Mouse (Mus musculus) liver, embryonic 14.5 days (tissue): Measurements from ENCODE around the gene Ergic1.

ENCODE experiments used
- CTCF ChIP-seq: IDR thresholded peaks from 2 replicates; pipeline ENCODE4 v1.5.1; 2016; ENCODE audit warnings: antibody characterized with exemption, low read depth, control low read depth
- EP300 ChIP-seq: IDR thresholded peaks from 2 replicates; pipeline ENCODE4 v1.6.1; 2016; ENCODE audit warnings: antibody characterized with exemption, low read depth

DNA sequence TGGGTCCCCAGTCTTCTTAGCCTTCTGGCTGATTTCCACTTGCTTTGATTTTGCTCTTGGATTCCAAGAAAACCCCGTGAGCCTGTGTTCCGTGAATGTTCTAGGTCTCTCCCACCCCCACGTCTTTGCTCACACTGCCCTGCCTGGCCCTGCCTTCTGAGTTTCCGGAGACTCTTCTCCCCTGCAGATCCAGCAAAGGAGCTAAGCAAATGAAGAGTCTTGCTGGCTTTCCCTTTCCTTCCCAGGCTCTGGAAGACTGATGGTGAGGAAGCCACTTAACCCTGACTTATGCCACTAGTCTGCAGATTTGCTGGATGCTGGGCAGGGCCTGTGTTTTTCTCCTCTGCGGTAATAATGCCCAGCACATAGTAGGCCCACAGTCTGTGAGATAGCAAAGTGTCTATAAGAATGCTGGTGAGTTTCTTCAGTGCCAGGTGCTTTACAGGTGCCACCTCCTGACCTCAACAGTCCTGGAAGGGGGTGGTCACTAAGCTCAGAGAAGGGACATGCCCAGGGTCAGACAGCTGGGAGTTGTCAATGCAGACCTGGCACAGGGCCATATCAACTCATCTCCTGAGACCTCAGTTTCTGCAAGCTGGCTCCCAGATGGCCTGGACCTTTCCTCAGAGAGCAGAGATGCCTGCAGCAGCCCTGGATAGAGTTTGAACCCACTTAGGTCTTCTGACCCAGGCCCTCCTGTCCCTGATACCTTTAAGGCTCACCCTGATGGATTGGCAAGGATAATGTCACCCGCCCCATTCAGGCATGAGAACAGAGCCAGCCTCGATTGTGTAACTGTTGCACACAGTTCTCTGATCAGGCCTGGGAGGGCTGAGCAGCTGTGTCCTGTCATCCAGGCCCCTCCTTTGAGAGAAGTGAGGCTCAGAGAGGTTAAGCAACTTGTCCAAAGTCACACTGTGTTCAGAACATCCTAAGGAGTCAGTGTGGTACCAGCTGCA lies 49.2 kb upstream of the Ergic1 start:
- TF ChIP-seq CTCF: no peak
- no peak for TF ChIP-seq EP300
